Mouse (Mus musculus) naive thymus-derived CD4-positive, alpha-beta T cell, adult 2 months (primary cell): ENCODE results near the gene Batf.

Experiments used
- DNase-seq: peaks from one replicate; pipeline ENCODE4 v3.0.0-alpha.2; 2011; ENCODE audit warnings: low read depth

Batf gene

DNA sequence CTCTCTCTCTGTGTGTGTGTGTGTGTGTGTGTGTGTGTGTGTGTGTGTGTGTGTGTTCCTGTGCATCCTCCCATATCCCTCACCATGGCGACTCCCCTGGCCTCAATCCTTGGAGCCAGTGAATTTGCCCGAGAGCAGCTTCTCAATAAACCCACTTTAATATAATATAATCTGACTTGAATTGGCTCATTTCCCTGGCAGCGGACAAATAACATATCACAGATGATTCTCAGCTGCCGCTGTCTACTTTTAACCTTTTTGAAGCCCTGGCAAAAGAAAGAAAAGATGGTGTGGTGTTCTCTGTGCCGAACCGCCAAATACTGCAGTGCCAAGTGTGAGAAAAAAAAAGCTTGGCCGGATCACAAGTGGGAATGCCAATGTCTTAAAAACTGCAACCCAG lies 41.7 kb downstream of the Batf start:
- no peak for DNase-seq

- peak; percentile 77 for DNase-seq
These were observed 42.8 kb downstream of the Batf start for GRCm38 (mm10) chr12:85729022-85729944.

GRCm38 (mm10) chr12:85729945-85730290 lies 43.4 kb downstream of the Batf start:
- DNase-seq: peak; percentile 12

DNA sequence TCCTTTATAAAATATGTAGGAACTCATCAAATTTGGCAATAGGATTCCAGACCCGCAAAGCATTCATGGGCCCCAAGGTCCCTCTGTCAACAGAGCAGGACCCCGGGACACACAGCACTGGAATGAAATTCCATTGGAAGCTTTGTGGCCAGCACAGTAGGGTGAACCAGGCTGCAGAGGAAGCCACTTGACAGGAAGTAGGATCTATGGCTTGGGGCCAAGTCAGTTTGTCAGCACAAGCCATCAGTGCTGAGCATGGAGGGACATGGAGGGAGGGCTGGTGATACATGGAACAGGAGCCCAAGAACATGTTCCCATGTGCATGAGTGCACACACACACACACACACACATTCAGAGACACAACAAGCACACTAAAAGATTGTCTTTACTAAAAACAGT lies 49.7 kb downstream of the Batf start:
- no peak for DNase-seq

DNA sequence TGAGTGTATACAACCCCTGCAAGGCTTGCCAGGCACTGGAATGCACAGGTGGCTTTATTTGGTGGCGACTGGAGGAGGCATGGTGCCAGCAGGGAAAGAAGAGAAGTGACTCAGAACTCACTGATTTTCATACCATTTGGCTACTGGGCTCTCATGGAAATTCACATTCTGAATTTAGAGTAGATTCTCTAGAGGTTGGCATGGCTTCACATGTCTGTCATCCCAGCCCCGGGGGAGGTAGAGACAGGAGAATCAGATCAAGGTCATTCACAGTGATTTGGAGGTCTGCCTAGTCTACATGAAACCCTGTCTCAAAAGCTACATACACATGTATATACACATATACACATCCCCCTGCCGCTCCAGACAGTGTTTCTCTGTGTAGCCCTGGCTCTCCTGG lies 50.5 kb downstream of the Batf start:
- no peak for DNase-seq

GRCm38 (mm10) chr12:85745827-85746695 lies 59.6 kb downstream of the Batf start, which contains the start of gene Flvcr2:
Gene Flvcr2, plus strand, starts transcription at chr12:85746539.
- peak; percentile 51 for DNase-seq

DNA sequence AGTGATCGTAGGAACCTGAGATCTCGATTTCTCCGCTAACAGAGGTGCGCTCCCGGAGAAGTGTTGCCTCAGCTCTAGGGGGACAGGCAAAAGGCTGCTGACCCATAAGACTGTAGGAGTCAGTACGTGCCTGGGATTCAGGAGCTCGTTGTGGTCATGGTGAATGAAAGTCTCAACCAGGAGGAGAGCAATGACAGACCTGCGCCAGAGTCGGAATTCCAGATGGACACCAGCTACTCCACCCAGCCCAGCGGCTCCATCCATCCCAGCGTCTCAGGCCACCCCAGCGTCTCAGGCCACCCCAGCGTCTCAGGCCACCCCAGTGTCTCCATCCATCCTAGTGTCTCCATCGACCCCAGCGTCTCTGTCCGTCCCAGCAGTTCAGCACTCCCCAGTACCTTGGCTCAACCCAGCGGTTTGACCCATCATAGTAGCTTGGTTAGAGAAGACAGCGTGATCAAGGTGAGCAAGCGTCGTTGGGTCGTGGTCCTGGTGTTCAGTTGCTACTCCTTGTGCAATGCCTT lies 60.3 kb downstream of the Batf start:
- no peak for DNase-seq

GRCm38 (mm10) chr12:85747343-85747742 lies 60.9 kb downstream of the Batf start:
- no peak for DNase-seq

DNA sequence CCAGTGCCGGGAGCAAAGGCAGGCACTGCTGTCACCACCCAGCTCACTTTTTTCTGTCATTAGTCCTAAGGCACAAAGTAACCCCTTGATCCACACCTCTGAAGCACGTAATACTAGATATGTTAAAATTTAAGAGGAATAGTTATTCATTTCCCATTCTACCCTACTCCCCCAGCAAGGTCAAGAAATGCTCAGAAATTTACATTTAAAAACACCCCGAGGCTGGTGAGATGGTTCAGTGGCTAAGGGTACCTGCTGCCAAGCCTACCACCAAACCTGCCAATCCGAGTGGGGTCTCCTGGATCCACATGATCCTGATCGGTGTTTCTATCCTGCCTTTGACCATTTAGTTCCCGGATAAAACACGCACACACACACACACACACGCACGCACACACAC lies 63.4 kb downstream of the Batf start:
- DNase-seq: no peak

GRCm38 (mm10) chr12:85752116-85752515 lies 65.6 kb downstream of the Batf start:
- no peak for DNase-seq

- DNase-seq: no peak
These were observed 66.8 kb downstream of the Batf start for GRCm38 (mm10) chr12:85753223-85753622.

DNA sequence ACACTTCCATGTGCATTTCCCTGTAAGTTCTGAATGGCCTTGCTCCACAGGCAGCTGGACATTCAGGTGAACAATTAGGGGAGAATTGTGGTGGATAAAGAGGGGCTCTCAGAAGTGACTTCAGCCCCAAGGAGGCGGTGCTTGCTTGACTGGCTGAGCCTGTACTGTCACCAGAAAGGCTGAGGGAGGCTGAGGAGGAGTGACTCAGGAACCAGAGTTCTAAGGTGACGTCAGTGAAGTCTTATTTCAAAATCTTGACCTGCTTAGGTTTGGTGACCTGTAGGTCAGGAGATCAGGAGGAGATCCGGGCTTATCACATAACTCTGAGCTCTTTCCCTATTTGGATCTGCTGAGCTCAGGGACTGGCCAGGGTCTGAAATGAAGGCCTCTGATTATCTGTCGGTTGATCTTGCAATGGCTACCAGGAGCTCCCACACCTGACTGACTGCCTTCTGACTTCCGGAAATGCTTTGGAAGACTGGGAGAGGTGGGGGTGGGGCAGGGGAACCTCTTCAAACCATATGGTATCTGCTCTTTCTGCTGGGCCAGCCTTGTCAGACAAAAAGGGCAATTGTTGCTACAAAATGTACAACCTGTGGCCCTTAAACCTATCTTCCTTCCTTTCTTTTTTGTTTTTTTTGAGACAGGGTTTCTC lies 68.3 kb downstream of the Batf start:
- no peak for DNase-seq

DNA sequence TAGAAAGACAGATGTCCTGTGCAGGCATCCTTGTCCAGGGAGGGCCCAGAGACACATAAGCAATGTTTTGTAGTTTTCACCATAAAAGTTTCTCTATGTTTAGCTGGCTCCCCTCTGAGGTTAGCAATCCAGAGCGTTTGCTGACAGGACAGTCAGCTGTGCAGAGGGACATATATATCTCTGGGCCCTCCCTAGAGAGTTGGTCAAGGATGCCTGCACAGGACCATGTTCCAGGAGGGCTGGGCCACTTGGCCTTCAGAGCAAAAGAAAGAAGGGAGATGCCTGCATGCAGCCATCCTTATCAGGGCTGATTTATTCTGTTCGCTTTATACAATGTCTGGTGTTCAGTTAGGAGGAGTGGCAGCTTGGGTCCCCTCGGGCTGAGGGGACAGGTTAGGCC lies 70.0 kb downstream of the Batf start:
- no peak for DNase-seq

DNA sequence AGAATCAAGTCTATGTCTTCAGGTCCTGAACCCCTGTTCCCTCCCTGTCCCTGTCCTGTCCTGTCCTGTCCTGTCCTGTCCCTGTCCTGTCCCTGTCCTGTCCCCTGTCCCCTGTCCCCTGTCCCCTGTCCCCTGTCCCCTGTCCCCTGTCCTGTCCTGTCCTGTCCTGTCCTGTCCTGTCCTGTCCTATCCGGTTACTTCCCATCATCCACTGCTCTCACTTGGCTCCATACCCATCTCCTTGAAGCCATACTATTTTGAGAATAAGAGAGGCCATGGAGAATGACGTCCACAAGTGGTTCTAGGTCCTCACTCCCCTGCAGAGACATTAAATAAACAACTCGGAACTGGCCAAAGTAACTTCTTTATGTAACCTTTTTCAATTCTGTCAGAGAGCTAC lies 70.6 kb downstream of the Batf start:
- DNase-seq: no peak
